Mouse (Mus musculus): Measurements from ENCODE around the gene Kcnj15. TPM values are rescaled to one million over a fixed set of nuclear protein-coding genes. Genes with fewer than 3 reads are reported as not detected.

Gene Kcnj15
- 0.05 and 0.07 TPM in 2 replicates for polyA plus RNA-seq (2015; fragmentation: Nextera tagmentation; extraction: Ambion mirVana)

DNA sequence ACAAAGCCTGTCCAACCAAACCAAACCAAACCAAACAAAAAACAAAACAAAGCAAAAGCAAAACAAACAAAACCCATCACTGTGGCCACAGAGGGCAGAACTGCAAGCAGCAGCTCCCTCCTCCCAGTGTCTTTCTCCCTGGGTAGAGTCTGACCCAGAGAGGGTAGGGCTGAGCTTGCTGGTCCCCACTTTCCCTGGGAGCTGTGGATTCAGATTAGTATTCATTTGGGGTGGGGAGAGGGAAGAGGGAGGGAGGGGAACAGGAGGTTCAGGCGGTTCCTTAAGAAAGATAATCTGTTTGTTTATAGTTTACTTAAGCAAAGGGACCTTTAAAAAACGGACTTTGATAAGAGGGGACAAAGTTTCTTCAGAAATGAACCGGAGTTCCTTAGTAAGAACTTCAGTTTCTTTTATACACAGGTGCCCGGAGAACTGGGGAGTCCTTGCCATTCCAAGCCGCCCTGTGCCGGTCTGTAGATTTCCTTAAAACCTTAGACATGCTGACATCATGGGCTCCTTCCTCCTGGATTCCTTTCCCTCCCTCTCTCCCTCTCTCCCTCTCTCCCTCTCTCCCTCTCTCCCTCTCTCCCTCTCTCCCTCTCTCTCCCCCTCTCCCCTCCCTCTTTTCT lies at the start of gene Kcnj15:
Kcnj15 (plus strand) TSS at position 293 of the 629 bp plus-strand sequence.
- no peak within 1 kb of the TSS for H3K4me3 ChIP-seq (ENCODE audit: low read depth, low read length)
- no peak within 1 kb of the TSS for H3K27ac ChIP-seq (ENCODE audit: low read length)
- H3K27me3 ChIP-seq (ENCODE audit: control insufficient read depth, insufficient read depth, low read depth, low read length): no peaks in the 10 kb centered on the region
- H3K36me3 ChIP-seq (ENCODE audit: control insufficient read depth, insufficient read depth, low read length): no peaks in the 10 kb centered on the region
- H3K9me3 ChIP-seq (replicated peaks; ENCODE audit: control insufficient read depth, low read length, poor library complexity, severe bottlenecking): no peaks in the 10 kb centered on the region
- ATAC-seq: no peak
- no peaks in the 10 kb centered on the region for H3K4me1 ChIP-seq (ENCODE audit: control insufficient read depth, insufficient read depth, low read length)
- no peak within 1 kb of the TSS for H3K9ac ChIP-seq (ENCODE audit: low read depth, low read length)
- WGBS: 25% methylated on average over 6 of the region's 6 CpGs
- H3K4me2 ChIP-seq (ENCODE audit: low read length): no peak within 1 kb of the TSS

DNA sequence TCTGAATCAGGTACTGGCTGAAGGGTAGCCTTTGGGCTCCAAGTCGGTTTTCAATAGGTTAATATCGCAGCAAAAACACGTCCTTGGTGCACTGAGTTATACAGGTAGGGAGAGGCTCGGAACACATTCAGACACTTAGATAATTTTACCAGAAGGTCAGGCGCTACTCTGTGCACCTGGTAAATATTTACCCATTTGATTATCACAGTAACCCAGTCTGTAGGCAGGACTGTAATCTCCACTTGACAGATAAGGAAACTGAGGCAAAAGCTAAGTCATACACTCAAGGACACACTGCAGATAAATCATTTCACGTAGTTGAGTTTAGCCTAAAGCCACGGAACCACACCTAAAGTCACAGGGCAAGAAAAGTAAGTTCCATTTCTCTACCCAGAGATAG lies 49.1 kb upstream of the Kcnj15 start:
- Histone ChIP-seq H3K27ac (ENCODE audit: low read length) (no peak overlapping the region), H3K9me3 (replicated peaks; ENCODE audit: control insufficient read depth, low read length, poor library complexity, severe bottlenecking) (no peaks in the 10 kb centered on the region), H3K9ac (ENCODE audit: low read depth, low read length) (no peak overlapping the region), H3K27me3 (ENCODE audit: control insufficient read depth, insufficient read depth, low read depth, low read length) (no peaks in the 10 kb centered on the region), H3K4me1 (ENCODE audit: control insufficient read depth, insufficient read depth, low read length) (no peaks in the 10 kb centered on the region), H3K4me2 (ENCODE audit: low read length) (no peak overlapping the region), H3K4me3 (ENCODE audit: low read depth, low read length) (no peak overlapping the region), H3K36me3 (ENCODE audit: control insufficient read depth, insufficient read depth, low read length) (no peaks in the 10 kb centered on the region)
- 93% methylated on average over 7 of the region's 7 CpGs for WGBS
- ATAC-seq: no peak

DNA sequence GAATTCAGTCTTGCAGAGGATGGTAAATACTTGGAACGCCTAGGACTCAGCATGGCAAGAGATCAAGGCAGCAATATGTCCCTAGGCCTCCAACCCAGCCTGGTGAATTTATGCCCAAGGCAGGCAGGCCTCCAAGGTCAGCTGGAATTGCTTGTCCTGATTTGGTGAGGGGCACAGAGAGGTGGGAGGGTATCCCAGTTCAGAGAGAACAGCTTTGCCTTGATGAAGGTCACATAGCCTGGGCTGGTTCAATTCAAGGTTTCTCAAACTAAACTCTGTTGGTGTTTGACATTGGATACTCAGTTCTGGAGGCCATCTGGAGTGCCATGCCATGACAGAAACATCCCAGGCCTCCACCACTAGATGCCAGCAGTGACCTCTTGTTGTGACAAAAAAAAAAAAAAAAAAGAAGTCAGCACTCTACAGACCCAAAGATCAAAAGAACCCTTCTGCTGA lies 48.3 kb upstream of the Kcnj15 start:
- WGBS: 47% methylated on average over 1 of the region's 1 CpGs
- H3K4me2 ChIP-seq (ENCODE audit: low read length): no peak overlapping the region

DNA sequence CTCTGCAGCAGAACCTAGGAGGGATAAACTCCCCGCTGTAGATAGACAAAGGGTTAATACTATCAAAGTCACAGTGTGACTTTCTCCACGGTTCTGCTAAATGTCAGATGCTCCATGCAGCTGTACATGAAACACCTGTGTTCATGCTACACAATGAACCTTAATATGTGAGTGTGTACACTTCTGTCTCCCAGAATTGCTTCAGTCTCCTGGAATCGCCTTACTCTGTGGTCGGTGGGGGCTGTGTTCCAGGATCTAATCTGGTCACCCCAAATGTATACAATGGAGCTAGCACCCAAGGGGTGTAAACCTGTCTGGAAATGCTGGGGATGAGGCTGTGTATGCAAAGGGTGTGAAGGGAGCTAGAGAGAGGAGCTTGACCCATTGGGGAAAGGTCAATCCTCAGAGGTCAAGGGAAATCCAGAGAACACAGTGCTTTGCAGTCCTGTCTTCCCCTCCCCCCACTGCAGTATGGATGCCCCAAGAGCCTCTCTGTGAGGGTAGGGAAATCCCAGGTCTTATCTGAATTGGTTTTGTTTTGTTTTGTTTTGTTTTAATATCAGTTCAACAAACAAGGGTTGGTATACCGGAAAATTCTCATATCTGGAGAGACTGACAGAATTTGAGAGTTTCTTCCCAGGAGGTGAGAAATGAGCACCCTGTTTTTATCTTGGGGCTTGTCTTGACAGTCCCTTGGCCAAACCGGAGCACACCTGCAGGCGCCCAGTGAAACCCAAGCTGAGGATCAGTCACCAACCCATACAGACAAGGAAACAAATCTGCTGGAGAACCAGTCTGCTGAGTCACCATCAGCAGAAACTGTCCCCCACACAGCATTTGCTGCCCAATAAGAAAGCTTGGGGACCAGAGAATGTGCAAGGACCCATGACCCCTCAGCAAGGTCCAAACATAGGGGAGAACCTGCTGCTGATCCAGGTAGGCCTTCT lies 42.8 kb upstream of the Kcnj15 start:
- no peak for ATAC-seq
- H3K27ac ChIP-seq (ENCODE audit: low read length): no peak overlapping the region
- no peak overlapping the region for H3K4me3 ChIP-seq (ENCODE audit: low read depth, low read length)
- H3K4me1 ChIP-seq (ENCODE audit: control insufficient read depth, insufficient read depth, low read length): no peaks in the 10 kb centered on the region
- no peaks in the 10 kb centered on the region for H3K27me3 ChIP-seq (ENCODE audit: control insufficient read depth, insufficient read depth, low read depth, low read length)
- 70% methylated on average over 7 of the region's 7 CpGs for WGBS
- no peaks in the 10 kb centered on the region for H3K9me3 ChIP-seq (replicated peaks; ENCODE audit: control insufficient read depth, low read length, poor library complexity, severe bottlenecking)
- H3K36me3 ChIP-seq (ENCODE audit: control insufficient read depth, insufficient read depth, low read length): no peaks in the 10 kb centered on the region
- no peak overlapping the region for H3K9ac ChIP-seq (ENCODE audit: low read depth, low read length)
- H3K4me2 ChIP-seq (ENCODE audit: low read length): no peak overlapping the region

More for the DNA sequence above, 48.3 kb upstream of the Kcnj15 start:
- no peaks in the 10 kb centered on the region for H3K9me3 ChIP-seq (replicated peaks; ENCODE audit: control insufficient read depth, low read length, poor library complexity, severe bottlenecking)
- H3K4me3 ChIP-seq (ENCODE audit: low read depth, low read length): no peak overlapping the region
- H3K36me3 ChIP-seq (ENCODE audit: control insufficient read depth, insufficient read depth, low read length): no peaks in the 10 kb centered on the region
- no peaks in the 10 kb centered on the region for H3K27me3 ChIP-seq (ENCODE audit: control insufficient read depth, insufficient read depth, low read depth, low read length)
- no peak overlapping the region for H3K27ac ChIP-seq (ENCODE audit: low read length)
- H3K4me1 ChIP-seq (ENCODE audit: control insufficient read depth, insufficient read depth, low read length): no peaks in the 10 kb centered on the region
- ATAC-seq: no peak
- H3K9ac ChIP-seq (ENCODE audit: low read depth, low read length): no peak overlapping the region

DNA sequence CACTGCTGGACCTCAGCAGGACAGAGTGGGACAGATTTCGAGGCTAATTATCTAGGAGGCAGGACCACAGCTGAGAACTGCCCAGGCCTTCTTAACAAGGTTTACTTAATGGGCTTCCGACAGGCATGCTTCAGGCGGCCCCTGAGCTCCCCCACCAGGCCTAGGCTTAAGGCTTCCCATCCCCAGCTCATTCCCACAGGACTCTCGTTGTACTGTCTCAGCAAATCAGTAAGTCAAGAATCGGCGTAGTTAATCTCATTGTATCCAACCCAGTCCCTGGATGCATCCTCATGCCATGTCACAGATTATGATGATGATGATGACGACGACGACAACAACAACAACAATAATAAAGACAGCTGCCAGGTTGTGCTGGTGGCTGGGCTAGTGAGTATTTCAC lies 41.6 kb upstream of the Kcnj15 start:
- Histone ChIP-seq H3K27ac (ENCODE audit: low read length) (no peak overlapping the region), H3K4me1 (ENCODE audit: control insufficient read depth, insufficient read depth, low read length) (no peaks in the 10 kb centered on the region), H3K4me2 (ENCODE audit: low read length) (no peak overlapping the region), H3K9me3 (replicated peaks; ENCODE audit: control insufficient read depth, low read length, poor library complexity, severe bottlenecking) (no peaks in the 10 kb centered on the region), H3K36me3 (ENCODE audit: control insufficient read depth, insufficient read depth, low read length) (no peaks in the 10 kb centered on the region), H3K9ac (ENCODE audit: low read depth, low read length) (no peak overlapping the region), H3K4me3 (ENCODE audit: low read depth, low read length) (no peak overlapping the region), H3K27me3 (ENCODE audit: control insufficient read depth, insufficient read depth, low read depth, low read length) (no peaks in the 10 kb centered on the region)
- WGBS: 57% methylated on average over 9 of the region's 9 CpGs
- ATAC-seq: no peak

DNA sequence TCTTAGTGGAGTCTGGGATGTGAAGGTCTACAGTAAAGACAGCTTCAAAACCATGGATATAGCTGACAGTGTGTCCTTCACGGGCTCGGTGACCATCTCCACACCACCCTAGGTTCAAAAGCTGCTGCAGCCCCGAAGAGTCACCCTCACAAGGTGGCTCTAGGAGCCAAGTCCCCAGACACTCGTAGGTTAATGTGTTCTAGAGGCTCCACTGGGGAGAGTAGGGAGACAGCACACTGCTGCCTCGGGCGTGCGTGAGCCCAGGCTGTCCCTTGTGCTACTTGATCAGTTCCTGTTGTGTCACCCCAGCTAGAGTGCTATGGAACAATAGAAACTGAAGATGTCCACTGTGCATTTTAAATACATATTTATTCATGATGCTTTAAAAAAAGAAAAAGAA lies 41.0 kb upstream of the Kcnj15 start:
- H3K4me3 ChIP-seq (ENCODE audit: low read depth, low read length): no peak overlapping the region
- no peaks in the 10 kb centered on the region for H3K36me3 ChIP-seq (ENCODE audit: control insufficient read depth, insufficient read depth, low read length)
- H3K27ac ChIP-seq (ENCODE audit: low read length): no peak overlapping the region
- 96% methylated on average over 7 of the region's 7 CpGs for WGBS
- H3K9me3 ChIP-seq (replicated peaks; ENCODE audit: control insufficient read depth, low read length, poor library complexity, severe bottlenecking): no peaks in the 10 kb centered on the region
- H3K27me3 ChIP-seq (ENCODE audit: control insufficient read depth, insufficient read depth, low read depth, low read length): no peaks in the 10 kb centered on the region
- no peak overlapping the region for H3K4me2 ChIP-seq (ENCODE audit: low read length)
- ATAC-seq: no peak
- no peaks in the 10 kb centered on the region for H3K4me1 ChIP-seq (ENCODE audit: control insufficient read depth, insufficient read depth, low read length)
- no peak overlapping the region for H3K9ac ChIP-seq (ENCODE audit: low read depth, low read length)

DNA sequence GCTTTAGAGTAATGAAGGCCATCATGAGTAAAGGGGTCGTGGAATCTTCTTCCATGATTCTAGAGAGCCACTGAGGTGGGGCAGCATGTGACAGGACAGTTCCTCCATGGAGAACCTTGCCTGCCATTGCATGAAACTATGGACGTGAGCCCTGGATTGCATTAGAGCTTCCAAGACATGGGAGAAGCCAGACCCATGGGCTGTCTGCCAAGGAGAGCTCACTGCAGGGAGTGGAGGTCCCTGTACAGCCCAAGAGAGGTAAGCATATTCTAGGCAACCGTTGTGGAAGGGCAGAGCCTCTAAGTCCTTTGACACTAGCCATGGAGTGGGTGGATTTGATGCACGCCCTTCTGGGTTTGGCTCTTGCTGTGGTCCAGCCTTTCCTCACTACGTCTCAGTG lies 40.5 kb upstream of the Kcnj15 start:
- H3K27me3 ChIP-seq (ENCODE audit: control insufficient read depth, insufficient read depth, low read depth, low read length): no peaks in the 10 kb centered on the region
- H3K27ac ChIP-seq (ENCODE audit: low read length): no peak overlapping the region
- H3K36me3 ChIP-seq (ENCODE audit: control insufficient read depth, insufficient read depth, low read length): no peaks in the 10 kb centered on the region
- H3K9me3 ChIP-seq (replicated peaks; ENCODE audit: control insufficient read depth, low read length, poor library complexity, severe bottlenecking): no peaks in the 10 kb centered on the region
- H3K4me1 ChIP-seq (ENCODE audit: control insufficient read depth, insufficient read depth, low read length): no peaks in the 10 kb centered on the region
- H3K4me3 ChIP-seq (ENCODE audit: low read depth, low read length): no peak overlapping the region
- no peak overlapping the region for H3K4me2 ChIP-seq (ENCODE audit: low read length)
- 82% methylated on average over 5 of the region's 5 CpGs for WGBS
- no peak overlapping the region for H3K9ac ChIP-seq (ENCODE audit: low read depth, low read length)
- no peak for ATAC-seq

DNA sequence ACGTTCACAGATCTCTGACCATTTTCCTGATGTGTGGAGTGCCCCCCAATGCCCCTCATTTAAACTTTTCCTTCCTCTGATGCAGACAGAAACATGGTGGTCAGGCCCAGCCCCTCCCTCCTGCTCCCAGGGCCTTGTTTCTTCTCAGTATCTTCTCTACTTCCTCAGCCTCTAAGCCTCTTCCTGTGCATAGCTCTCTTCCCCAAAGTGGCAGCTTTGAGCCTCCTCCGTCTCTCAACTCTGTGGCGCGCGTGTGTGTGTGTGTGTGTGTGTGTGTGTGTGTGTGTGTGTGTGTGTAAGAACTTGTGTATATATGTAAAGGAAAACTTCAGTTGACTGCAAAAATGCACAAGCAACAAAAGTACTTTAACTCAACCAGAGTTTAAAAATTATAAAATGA lies 38.6 kb upstream of the Kcnj15 start:
- Histone ChIP-seq H3K4me3 (ENCODE audit: low read depth, low read length) (no peak overlapping the region), H3K9ac (ENCODE audit: low read depth, low read length) (no peak overlapping the region), H3K27ac (ENCODE audit: low read length) (no peak overlapping the region), H3K4me2 (ENCODE audit: low read length) (no peak overlapping the region), H3K9me3 (replicated peaks; ENCODE audit: control insufficient read depth, low read length, poor library complexity, severe bottlenecking) (no peaks in the 10 kb centered on the region), H3K27me3 (ENCODE audit: control insufficient read depth, insufficient read depth, low read depth, low read length) (no peaks in the 10 kb centered on the region), H3K36me3 (ENCODE audit: control insufficient read depth, insufficient read depth, low read length) (no peaks in the 10 kb centered on the region), H3K4me1 (ENCODE audit: control insufficient read depth, insufficient read depth, low read length) (no peaks in the 10 kb centered on the region)
- WGBS: 88% methylated on average over 5 of the region's 5 CpGs
- ATAC-seq: no peak

DNA sequence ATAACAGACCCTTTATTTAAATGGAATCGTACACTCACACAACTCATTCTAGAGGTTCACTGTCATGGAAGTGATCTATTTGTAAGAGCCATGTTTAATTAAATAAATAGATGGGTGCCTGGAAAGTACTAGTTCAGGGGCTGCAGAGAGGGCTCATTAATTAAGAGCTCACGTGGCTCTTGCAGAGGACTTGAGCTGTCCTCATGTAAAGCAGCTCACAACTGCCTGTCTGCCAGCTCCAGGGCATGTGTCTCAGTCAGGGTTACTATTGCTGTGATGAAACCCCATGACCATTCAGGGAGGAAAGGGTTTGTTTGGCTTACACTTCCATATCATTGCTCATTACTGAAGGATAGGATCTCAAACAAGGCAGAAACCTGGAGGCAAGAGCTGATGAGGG lies 37.9 kb upstream of the Kcnj15 start:
- 66% methylated on average over 2 of the region's 2 CpGs for WGBS
- no peak overlapping the region for H3K4me2 ChIP-seq (ENCODE audit: low read length)

More for the DNA sequence above, 37.9 kb upstream of the Kcnj15 start:
- no peaks in the 10 kb centered on the region for H3K4me1 ChIP-seq (ENCODE audit: control insufficient read depth, insufficient read depth, low read length)
- no peaks in the 10 kb centered on the region for H3K36me3 ChIP-seq (ENCODE audit: control insufficient read depth, insufficient read depth, low read length)
- no peak overlapping the region for H3K27ac ChIP-seq (ENCODE audit: low read length)
- H3K27me3 ChIP-seq (ENCODE audit: control insufficient read depth, insufficient read depth, low read depth, low read length): no peaks in the 10 kb centered on the region
- no peak overlapping the region for H3K9ac ChIP-seq (ENCODE audit: low read depth, low read length)
- no peak overlapping the region for H3K4me3 ChIP-seq (ENCODE audit: low read depth, low read length)
- H3K9me3 ChIP-seq (replicated peaks; ENCODE audit: control insufficient read depth, low read length, poor library complexity, severe bottlenecking): no peaks in the 10 kb centered on the region
- ATAC-seq: no peak
